In the genomic region with DNA sequence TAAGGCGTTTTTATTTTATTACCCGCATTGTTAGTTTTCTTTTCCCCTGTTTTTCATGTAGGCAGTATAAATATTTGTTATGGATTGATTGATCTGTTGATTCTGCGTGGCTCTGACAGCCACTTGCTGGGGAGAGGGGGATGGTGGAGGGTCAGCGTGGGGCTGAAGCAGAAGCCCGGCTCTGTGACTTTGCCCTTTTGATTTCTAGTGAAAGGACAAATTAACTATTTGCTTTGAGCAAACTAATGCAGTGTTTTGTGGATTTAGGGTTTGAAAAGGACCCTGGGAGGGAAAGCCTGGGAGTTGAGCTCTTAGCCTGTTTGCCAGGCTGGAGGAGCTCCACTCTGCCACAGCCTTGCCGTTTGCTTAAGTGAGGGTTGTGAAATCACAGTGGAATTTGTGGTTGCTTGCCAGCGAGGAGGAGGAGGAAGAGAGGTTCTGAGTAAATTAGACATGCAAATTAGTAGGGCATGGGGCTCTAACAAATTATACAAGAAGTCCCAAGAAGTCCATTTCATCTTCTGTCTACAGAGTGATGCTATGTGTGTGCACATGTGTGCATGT, we compare ENCODE assay signal across 8 mouse cellular contexts.
DNase-seq lines count a peak whose midpoint lies in the region; ATAC-seq lines count a peak whose summit lies in the region.

No protein-coding gene starts in this region.

- H3K9me3 ChIP-seq in forebrain, embryonic 13.5 days (replicated peaks) = no peaks in the 10 kb centered on the region
- H3K9me3 ChIP-seq in forebrain, embryonic 12.5 days = no peaks in the 10 kb centered on the region
- no peaks in the 10 kb centered on the region for H3K9me3 ChIP-seq in heart, embryonic 10.5 days
- H3K9me3 ChIP-seq in liver, embryonic 15.5 days (replicated peaks) = no peaks in the 10 kb centered on the region

- H3K4me3 ChIP-seq in forebrain, embryonic 13.5 days = no peak overlapping the region
- H3K4me3 ChIP-seq in forebrain, embryonic 12.5 days (replicated peaks) = no peak overlapping the region
- no peak overlapping the region for H3K4me3 ChIP-seq in heart, embryonic 10.5 days
- no peak overlapping the region for H3K4me3 ChIP-seq in liver, embryonic 15.5 days (replicated peaks)

- ATAC-seq in forebrain, embryonic 13.5 days = 0 out of 2 replicates have a peak, but pooled peaks have one; percentile 17
- ATAC-seq in forebrain, embryonic 12.5 days (ENCODE audit: low FRiP score) = no peak
- ATAC-seq in liver, embryonic 15.5 days (ENCODE audit: insufficient read depth) = peak; percentile 45
- ATAC-seq in megakaryocyte-erythroid progenitor cell, adult 5-6 weeks (replicated peaks; ENCODE audit: low FRiP score, low TSS enrichment, poor library complexity, severe bottlenecking) = no peak

- peaks cover 33% of the 10 kb centered on the region for H3K27me3 ChIP-seq in forebrain, embryonic 13.5 days
- peaks cover 26% of the 10 kb centered on the region for H3K27me3 ChIP-seq in forebrain, embryonic 12.5 days
- H3K27me3 ChIP-seq in heart, embryonic 10.5 days (ENCODE audit: insufficient read depth, poor library complexity, severe bottlenecking) = no peaks in the 10 kb centered on the region
- no peaks in the 10 kb centered on the region for H3K27me3 ChIP-seq in liver, embryonic 15.5 days

- no peak overlapping the region for H3K9ac ChIP-seq in forebrain, embryonic 13.5 days
- no peak overlapping the region for H3K9ac ChIP-seq in forebrain, embryonic 12.5 days
- H3K9ac ChIP-seq in liver, embryonic 15.5 days = no peak overlapping the region

- peak; percentile 7 for DNase-seq in MN1 (ENCODE audit: low spot score)
- no peak for DNase-seq in heart, embryonic 10.5 days (ENCODE audit: low spot score)
- no peak for DNase-seq in layer of hippocampus, adult 8-10 months (ENCODE audit: low spot score in 2 of 2)
- no peak for DNase-seq in retina, embryonic 14.5 days (ENCODE audit: low spot score)

- H3K4me1 ChIP-seq in forebrain, embryonic 13.5 days = peaks cover 48% of the 10 kb centered on the region
- H3K4me1 ChIP-seq in forebrain, embryonic 12.5 days = peaks cover 62% of the 10 kb centered on the region
- peaks cover 48% of the 10 kb centered on the region for H3K4me1 ChIP-seq in heart, embryonic 10.5 days
- H3K4me1 ChIP-seq in liver, embryonic 15.5 days (replicated peaks) = peaks cover 51% of the 10 kb centered on the region

- H3K27ac ChIP-seq in forebrain, embryonic 13.5 days = no peak overlapping the region
- no peak overlapping the region for H3K27ac ChIP-seq in forebrain, embryonic 12.5 days
- peak overlapping the region; percentile 49 for H3K27ac ChIP-seq in heart, embryonic 10.5 days
- H3K27ac ChIP-seq in liver, embryonic 15.5 days (replicated peaks) = peak overlapping the region; percentile 20

- H3K36me3 ChIP-seq in forebrain, embryonic 13.5 days (ENCODE audit: poor library complexity, severe bottlenecking) = no peaks in the 10 kb centered on the region
- H3K36me3 ChIP-seq in forebrain, embryonic 12.5 days (replicated peaks) = no peaks in the 10 kb centered on the region
- H3K36me3 ChIP-seq in heart, embryonic 10.5 days = no peaks in the 10 kb centered on the region
- H3K36me3 ChIP-seq in liver, embryonic 15.5 days (replicated peaks) = no peaks in the 10 kb centered on the region

- 9% methylated on average over 7 of the region's 7 CpGs for WGBS in forebrain, embryonic 13.5 days
- WGBS in forebrain, embryonic 12.5 days = 8% methylated on average over 7 of the region's 7 CpGs
- WGBS in heart, embryonic 10.5 days = 18% methylated on average over 7 of the region's 7 CpGs
- 34% methylated on average over 7 of the region's 7 CpGs for WGBS in liver, embryonic 15.5 days (ENCODE audit: insufficient replicate concordance)

- 0 out of 2 replicates have a peak overlapping the region, but pooled peaks have one; percentile 8 for H3K4me2 ChIP-seq in forebrain, embryonic 13.5 days
- no peak overlapping the region for H3K4me2 ChIP-seq in forebrain, embryonic 12.5 days
- H3K4me2 ChIP-seq in liver, embryonic 15.5 days = peak overlapping the region; percentile 25; the same call in 1 of the 2 replicates

Comparison
In these comparisons a context has a peak if more than half of its experiments do, and no peak if none do; other contexts are left out.
1. ATAC-seq: peak in forebrain, embryonic 13.5 days (single experiment) and liver, embryonic 15.5 days (single experiment); none in forebrain, embryonic 12.5 days (single experiment) and megakaryocyte-erythroid progenitor cell, adult 5-6 weeks (single experiment).
2. H3K27ac ChIP-seq: peak in heart, embryonic 10.5 days (single experiment) and liver, embryonic 15.5 days (single experiment); none in forebrain, embryonic 13.5 days (single experiment) and forebrain, embryonic 12.5 days (single experiment).